Mouse (Mus musculus) heart, postnatal 0 days (tissue): ENCODE results near the gene Mxd3.

Source experiments
- CTCF ChIP-seq: IDR thresholded peaks from 2 replicates; pipeline ENCODE4 v1.5.1; 2016; ENCODE audit warnings: antibody characterized with exemption, control low read depth, low read depth
- EP300 ChIP-seq: IDR thresholded peaks from 2 replicates; pipeline ENCODE4 v1.6.1; 2016; ENCODE audit warnings: antibody characterized with exemption, low read depth

- no peak for TF ChIP-seq CTCF
- peak; percentile 38; the same call in 1 of the 2 replicates for TF ChIP-seq EP300
Measured at GRCm38 (mm10) chr13:55362453-55363060, 32.9 kb upstream of the Mxd3 start, which contains the start of gene Lman2.
